In the genomic region with DNA sequence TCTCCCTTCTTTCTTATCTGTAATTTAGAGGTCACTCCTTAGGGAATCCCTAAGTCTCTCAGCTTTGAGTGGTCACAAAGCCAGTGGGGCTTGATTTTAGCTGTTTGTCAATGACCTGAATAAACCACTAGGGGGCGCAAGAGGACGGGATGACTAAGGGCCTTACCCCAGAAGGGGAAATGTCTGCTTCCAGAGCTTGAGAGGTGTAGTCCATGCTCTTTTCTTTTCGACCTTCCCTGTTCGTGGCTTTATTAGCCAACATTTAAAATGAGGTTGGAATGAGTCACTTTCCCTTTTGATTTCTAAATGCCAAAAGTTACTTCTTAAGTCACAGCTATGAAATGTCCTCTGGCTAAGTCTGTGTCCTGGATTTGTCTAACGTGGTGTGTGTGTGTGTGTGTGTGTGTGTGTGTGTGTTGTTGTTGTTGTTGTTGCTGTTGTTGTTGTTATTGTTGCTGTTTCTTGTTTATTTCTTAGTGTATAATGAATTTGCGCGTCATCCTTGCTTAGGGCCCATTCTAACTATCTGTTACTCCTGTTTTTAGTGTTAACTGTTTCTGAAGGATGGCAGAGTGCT, we compare ENCODE assay signal across 7 mouse cellular contexts.
A peak's percentile ranks its signal among the peaks of the same experiment; 100 is the strongest.
DNase-seq lines count a peak whose midpoint lies in the region; ATAC-seq and TF ChIP-seq lines count a peak whose summit lies in the region.

No protein-coding gene starts in this region.

- peak; percentile 62 to 79 for DNase-seq in adrenal gland, adult 18-20 months (ENCODE audit: low spot score in 2 of 2)
- peak; percentile 37 for DNase-seq in gastrocnemius, postnatal 25 days
- peak; percentile 53 to 74 for DNase-seq in left cerebral cortex, postnatal 36 days (ENCODE audit: low spot score in 2 of 2)
- DNase-seq in spleen, adult 2 months (ENCODE audit: low read depth in 1 of 2, low spot score in 2 of 2), result peak; percentile 55 to 66

- no peaks in the 10 kb centered on the region for H3K9me3 ChIP-seq in intestine, postnatal 0 days (ENCODE audit: control insufficient read depth)
- H3K9me3 ChIP-seq in midbrain, embryonic 15.5 days, result no peaks in the 10 kb centered on the region

- intact Hi-C loops in left cerebral cortex, postnatal 36 days (cut with DNase I), result loop anchor here (1.0 to 5.0 kb wide), 4 partner anchors 87 to 397 kb away; partner anchors contain the start of gene Myof

- H3K4me1 ChIP-seq in intestine, postnatal 0 days (replicated peaks; ENCODE audit: control insufficient read depth, insufficient read depth, low read length), result no peaks in the 10 kb centered on the region
- H3K4me1 ChIP-seq in midbrain, embryonic 15.5 days, result no peaks in the 10 kb centered on the region
- H3K4me1 ChIP-seq in spleen, adult 2 months (ENCODE audit: control insufficient read depth, insufficient read depth, insufficient read length), result peaks cover 2% of the 10 kb centered on the region; the same call in 1 of the 2 replicates

- H3K27ac ChIP-seq in intestine, postnatal 0 days (ENCODE audit: low read depth, low read length), result no peak overlapping the region
- H3K27ac ChIP-seq in midbrain, embryonic 15.5 days, result no peak overlapping the region
- H3K27ac ChIP-seq in spleen, adult 2 months (ENCODE audit: insufficient read depth, low read length), result no peak overlapping the region

- H3K9ac ChIP-seq in intestine, postnatal 0 days (ENCODE audit: low read depth, low read length), result no peak overlapping the region
- no peak overlapping the region for H3K9ac ChIP-seq in midbrain, embryonic 15.5 days

- ATAC-seq in common myeloid progenitor, adult 5-6 weeks (replicated peaks; ENCODE audit: low read depth, poor library complexity, severe bottlenecking), result peak; percentile 91
- ATAC-seq in intestine, postnatal 0 days, result peak; percentile 63; the same call in 1 of the 2 replicates
- peak; percentile 89 for ATAC-seq in midbrain, embryonic 15.5 days (replicated peaks)

- no peak overlapping the region for H3K4me3 ChIP-seq in intestine, postnatal 0 days (ENCODE audit: low read depth, low read length)
- H3K4me3 ChIP-seq in midbrain, embryonic 15.5 days, result no peak overlapping the region
- no peak overlapping the region for H3K4me3 ChIP-seq in spleen, adult 2 months (ENCODE audit: extremely low read depth, insufficient read depth, insufficient read length)

- TF ChIP-seq CTCF in intestine, postnatal 0 days (IDR thresholded peaks at IDR 0.05; ENCODE audit: low read depth), result peak; percentile 96
- TF ChIP-seq CTCF in spleen, adult 2 months (IDR thresholded peaks at IDR 0.05; ENCODE audit: extremely low read depth, insufficient read depth, insufficient read length, insufficient replicate concordance), result peak; percentile 82; the same call in 1 of the 2 replicates

- no peak overlapping the region for H3K4me2 ChIP-seq in intestine, postnatal 0 days (replicated peaks; ENCODE audit: low read depth)
- no peak overlapping the region for H3K4me2 ChIP-seq in midbrain, embryonic 15.5 days

- no peak for TF ChIP-seq POLR2A in spleen, adult 2 months (IDR thresholded peaks at IDR 0.05; ENCODE audit: low read depth, low read length)

- H3K27me3 ChIP-seq in intestine, postnatal 0 days (replicated peaks; ENCODE audit: control insufficient read depth, insufficient read depth, low read length), result no peaks in the 10 kb centered on the region
- H3K27me3 ChIP-seq in midbrain, embryonic 15.5 days (replicated peaks), result no peaks in the 10 kb centered on the region
- no peaks in the 10 kb centered on the region for H3K27me3 ChIP-seq in spleen, adult 2 months (ENCODE audit: control insufficient read depth, insufficient read depth, low read length)

- H3K36me3 ChIP-seq in intestine, postnatal 0 days (ENCODE audit: control insufficient read depth, insufficient read depth), result no peaks in the 10 kb centered on the region; the same call in 1 of the 2 replicates
- H3K36me3 ChIP-seq in midbrain, embryonic 15.5 days (replicated peaks), result no peaks in the 10 kb centered on the region
- H3K36me3 ChIP-seq in spleen, adult 2 months (ENCODE audit: control insufficient read depth, insufficient read depth, low read length), result no peaks in the 10 kb centered on the region

- WGBS in intestine, postnatal 0 days, result 30% methylated on average over 7 of the region's 7 CpGs
- WGBS in midbrain, embryonic 15.5 days, result 36% methylated on average over 7 of the region's 7 CpGs
- 38% methylated on average over 7 of the region's 7 CpGs for WGBS in spleen, adult 2 months
